Mouse (Mus musculus) A20 (cell line): ENCODE measurements at regions not wholly inside any gene's neighbourhood (a gene's known extent, or its start where the extent isn't known, plus 50 kb on each side); places are given as distances from the start of the nearest gene placed in this dataset.

Experiments used
- DNase-seq: peaks from one replicate; pipeline ENCODE4 v3.0.0-alpha.2; 2011; ENCODE audit warnings: low read depth, low spot score

GRCm38 (mm10) chr6:26033392-26033791, 224.3 kb upstream of the Pot1a start:
- DNase-seq = no peak

GRCm38 (mm10) chr6:26015388-26015787, 206.3 kb upstream of the Pot1a start:
- DNase-seq = no peak

GRCm38 (mm10) chr6:25994044-25994443, 185.0 kb upstream of the Pot1a start:
- no peak for DNase-seq

GRCm38 (mm10) chr6:25978171-25978847, 169.3 kb upstream of the Pot1a start:
- DNase-seq = peak; percentile 44

GRCm38 (mm10) chr6:25965452-25965851, 156.4 kb upstream of the Pot1a start:
- DNase-seq = no peak

GRCm38 (mm10) chr6:25931148-25931553, 122.1 kb upstream of the Pot1a start:
- DNase-seq = no peak

GRCm38 (mm10) chr6:25917852-25918465, 108.9 kb upstream of the Pot1a start:
- DNase-seq = no peak

- DNase-seq = peak; percentile 26
These were observed 105.1 kb upstream of the Pot1a start for GRCm38 (mm10) chr6:25914122-25914521.

GRCm38 (mm10) chr6:25899944-25900343, 90.9 kb upstream of the Pot1a start:
- peak; percentile 7 for DNase-seq

- peak; percentile 31 for DNase-seq
These were observed 85.6 kb upstream of the Pot1a start for GRCm38 (mm10) chr6:25894454-25895250.

GRCm38 (mm10) chr6:25867922-25868321, 58.9 kb upstream of the Pot1a start:
- no peak for DNase-seq
